Mouse (Mus musculus) bone marrow, adult 2 months (tissue): ENCODE data around the gene Epb41l1. TPM values are rescaled to one million over a fixed set of nuclear protein-coding genes. Genes with fewer than 3 reads are reported as not detected.

Experiments used
- H3K27ac ChIP-seq: fragments of 200-500 bp; 2 replicates; pipeline ENCODE4 v1.5.1; 2012; ENCODE audit warnings: low read depth, mild to moderate bottlenecking, control low read depth, inconsistent platforms, low read length; ENCODE audit not compliant: control insufficient read depth, poor library complexity, insufficient read depth
- H3K4me1 ChIP-seq: fragments of 200-500 bp; 2 replicates; pipeline ENCODE4 v1.6.1; 2011; ENCODE audit warnings: low read length; ENCODE audit not compliant: control insufficient read depth, insufficient read depth
- H3K4me3 ChIP-seq: fragments of 200-500 bp; replicated peaks from 2 replicates; pipeline ENCODE3; 2011; ENCODE audit warnings: mild to moderate bottlenecking, low read depth, low read length, control low read depth; ENCODE audit not compliant: control insufficient read depth
- CTCF ChIP-seq: fragments of 200-500 bp; IDR thresholded peaks from 2 replicates; pipeline ENCODE4 v1.5.1; 2011; ENCODE audit warnings: low read length, control low read depth; ENCODE audit not compliant: control insufficient read depth, insufficient read depth
- POLR2A ChIP-seq: fragments of 200-500 bp; IDR thresholded peaks from 2 replicates; pipeline ENCODE4 v1.6.1; 2011; ENCODE audit warnings: low read depth, mild to moderate bottlenecking, control low read depth, low read length, borderline replicate concordance; ENCODE audit not compliant: control insufficient read depth
- WGBS: fragments of 180-500 bp; shearing (Covaris S2); methylation state at CpG from one replicate; pipeline ENCODE4 v1.1.7; 2018; 5-methylcytosine and 5-hydroxymethylcytosine counted together
- polyA plus RNA-seq: library from polyadenylated mRNA; stranded (reverse); fragments of >200 nt; gene quantifications from 2 replicates; pipeline ENCODE4 v1.2.4, GENCODE M21; 2011; ENCODE audit warnings: low replicate concordance; ENCODE audit not compliant: missing spikeins, insufficient read depth, insufficient read length

The Epb41l1 gene
- polyA plus RNA-seq, 1 experiment, result 9.1 TPM

GRCm38 (mm10) chr2:156488166-156488814 is 67.6 kb downstream of the Epb41l1 start:
- no peak for TF ChIP-seq POLR2A
- no peak for TF ChIP-seq CTCF
- WGBS, result 82% methylated on average over 8 of the region's 8 CpGs
- Histone ChIP-seq H3K27ac (no peak overlapping the region), H3K4me3 (no peak overlapping the region), H3K4me1 (no peaks in the 10 kb centered on the region)

DNA sequence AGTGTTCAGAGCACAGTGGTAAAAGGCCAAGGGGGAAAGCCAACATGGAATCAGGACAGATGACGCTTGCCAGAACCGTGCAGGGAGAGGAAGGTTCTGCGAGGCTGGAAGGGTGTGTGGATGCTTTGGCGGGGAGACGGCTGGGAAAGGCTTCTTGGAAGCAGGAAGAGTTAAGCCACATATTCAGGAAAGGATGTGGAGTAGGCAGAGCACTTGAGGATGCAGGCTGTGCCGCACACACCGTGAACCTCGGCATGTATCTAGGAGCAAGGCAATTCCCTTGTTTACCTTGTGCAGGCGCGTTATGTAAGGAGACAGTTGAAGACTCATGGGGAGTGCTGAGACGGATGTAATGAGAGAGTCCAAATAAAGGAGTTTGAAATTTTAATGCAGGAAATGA is 69.5 kb downstream of the Epb41l1 start:
- 88% methylated on average over 11 of the region's 11 CpGs for WGBS
- TF ChIP-seq CTCF, result no peak
- no peak for TF ChIP-seq POLR2A
- no peaks in the 10 kb centered on the region; the same call in 1 of the 2 replicates for H3K4me1 ChIP-seq
- H3K27ac ChIP-seq, result no peak overlapping the region
- no peak overlapping the region for H3K4me3 ChIP-seq

- Histone ChIP-seq H3K4me3 (no peak overlapping the region), H3K4me1 (no peaks in the 10 kb centered on the region; the same call in 1 of the 2 replicates), H3K27ac (no peak overlapping the region)
- 79% methylated on average over 5 of the region's 5 CpGs for WGBS
- TF ChIP-seq CTCF, result no peak
- TF ChIP-seq POLR2A, result no peak
Observed at GRCm38 (mm10) chr2:156491796-156492195, 71.1 kb downstream of the Epb41l1 start.

GRCm38 (mm10) chr2:156493766-156494165 is 73.1 kb downstream of the Epb41l1 start:
- WGBS, result 79% methylated on average over 9 of the region's 9 CpGs
- H3K4me3 ChIP-seq, result no peak overlapping the region
- no peak overlapping the region for H3K27ac ChIP-seq
- TF ChIP-seq POLR2A (no peak), CTCF (no peak)
- no peaks in the 10 kb centered on the region; the same call in 1 of the 2 replicates for H3K4me1 ChIP-seq

DNA sequence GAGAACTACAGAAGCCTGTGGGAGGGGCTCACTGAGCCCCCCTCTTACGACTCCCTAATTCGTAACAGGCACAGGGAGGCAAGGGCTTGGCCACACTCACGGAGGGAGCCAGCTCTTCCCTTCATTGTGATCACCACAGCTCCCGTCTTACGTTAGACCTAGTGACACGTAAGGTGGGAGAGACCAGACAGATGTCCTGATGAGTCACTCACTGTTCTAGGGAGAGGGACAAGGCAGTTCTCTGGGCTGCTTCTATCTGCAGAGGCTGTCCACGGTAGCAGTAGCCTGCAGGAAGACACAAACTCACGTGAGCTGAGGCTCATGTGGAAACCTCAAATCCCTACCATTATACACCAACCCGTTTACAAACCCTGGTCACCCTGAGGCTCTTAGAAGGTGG is 73.8 kb downstream of the Epb41l1 start:
- no peaks in the 10 kb centered on the region; the same call in 1 of the 2 replicates for H3K4me1 ChIP-seq
- no peak for TF ChIP-seq POLR2A
- TF ChIP-seq CTCF, result no peak
- H3K4me3 ChIP-seq, result no peak overlapping the region
- 77% methylated on average over 9 of the region's 9 CpGs for WGBS
- peak overlapping the region; percentile 76 for H3K27ac ChIP-seq

DNA sequence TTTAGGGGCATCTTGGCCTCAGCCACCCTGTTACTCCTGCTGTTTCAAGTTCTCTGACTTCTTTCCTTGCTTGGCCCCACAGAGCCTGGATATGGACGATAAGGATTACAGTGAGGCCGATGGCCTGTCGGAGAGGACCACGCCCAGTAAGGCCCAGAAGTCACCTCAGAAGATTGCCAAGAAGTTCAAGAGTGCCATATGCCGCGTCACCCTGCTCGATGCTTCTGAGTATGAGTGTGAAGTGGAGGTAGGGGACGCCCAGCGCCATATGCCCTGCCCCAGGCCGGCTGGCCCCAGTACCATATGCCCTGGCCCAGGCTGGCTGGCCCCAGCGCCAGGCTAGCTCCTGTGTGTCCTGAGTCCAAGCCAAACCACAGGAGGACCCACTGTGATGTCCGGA is 74.2 kb downstream of the Epb41l1 start:
- peak overlapping the region; percentile 76 for H3K27ac ChIP-seq
- no peak overlapping the region for H3K4me3 ChIP-seq
- no peaks in the 10 kb centered on the region; the same call in 1 of the 2 replicates for H3K4me1 ChIP-seq
- WGBS, result 78% methylated on average over 12 of the region's 12 CpGs
- TF ChIP-seq CTCF (no peak), POLR2A (no peak)

GRCm38 (mm10) chr2:156496816-156497566 is 76.3 kb downstream of the Epb41l1 start:
- 77% methylated on average over 5 of the region's 5 CpGs for WGBS
- H3K4me1 ChIP-seq, result no peaks in the 10 kb centered on the region; the same call in 1 of the 2 replicates
- no peak for TF ChIP-seq POLR2A
- TF ChIP-seq CTCF, result no peak
- H3K27ac ChIP-seq, result no peak overlapping the region
- H3K4me3 ChIP-seq, result no peak overlapping the region

- no peaks in the 10 kb centered on the region; the same call in 1 of the 2 replicates for H3K4me1 ChIP-seq
- peak; percentile 76 for TF ChIP-seq CTCF
- TF ChIP-seq POLR2A, result no peak
- H3K27ac ChIP-seq, result no peak overlapping the region
- WGBS, result 66% methylated on average over 5 of the region's 5 CpGs
- no peak overlapping the region for H3K4me3 ChIP-seq
Observed at GRCm38 (mm10) chr2:156497915-156498314, 77.2 kb downstream of the Epb41l1 start.

- H3K27ac ChIP-seq, result no peak overlapping the region
- no peak for TF ChIP-seq POLR2A
- no peak for TF ChIP-seq CTCF
- 77% methylated on average over 1 of the region's 1 CpGs for WGBS
- no peaks in the 10 kb centered on the region for H3K4me1 ChIP-seq
- H3K4me3 ChIP-seq, result no peak overlapping the region
Observed at GRCm38 (mm10) chr2:156501025-156501424, 80.3 kb downstream of the Epb41l1 start.
